Mouse (Mus musculus) neural tube, embryonic 14.5 days (tissue): ENCODE measurements around the gene Hpse. TPM values are rescaled to one million over a fixed set of nuclear protein-coding genes. Genes with fewer than 3 reads are reported as not detected.
A peak's percentile ranks its signal among the peaks of the same experiment; 100 is the strongest.

Experiments used
- ATAC-seq: fragments of 200-750 bp; cut with Nextera tagmentation; 2 replicates; pipeline ENCODE4 v1.8.0; 2017; ENCODE audit warnings: low read depth, mild to moderate bottlenecking, moderate TSS enrichment, moderate library complexity
- H3K27ac ChIP-seq: fragments of 300-500 bp; sonication (generic); 2 replicates; pipeline ENCODE4 v1.5.1; 2014; ENCODE audit warnings: low read depth, mild to moderate bottlenecking, control low read depth, low read length, moderate library complexity, mixed read lengths
- H3K27me3 ChIP-seq: fragments of 300-500 bp; sonication (generic); 2 replicates; pipeline ENCODE4 v1.6.1; 2014; ENCODE audit warnings: low read length; ENCODE audit not compliant: control insufficient read depth, insufficient read depth
- H3K36me3 ChIP-seq: fragments of 300-500 bp; sonication (generic); 2 replicates; pipeline ENCODE4 v1.6.1; 2014; ENCODE audit warnings: low read length, mixed read lengths; ENCODE audit not compliant: control insufficient read depth, insufficient read depth
- H3K4me1 ChIP-seq: fragments of 300-500 bp; sonication (generic); 2 replicates; pipeline ENCODE4 v1.6.1; 2014; ENCODE audit warnings: low read length; ENCODE audit not compliant: control insufficient read depth, insufficient read depth
- H3K4me2 ChIP-seq: fragments of 300-500 bp; sonication (generic); 2 replicates; pipeline ENCODE4 v1.6.1; 2014; ENCODE audit warnings: mild to moderate bottlenecking, low read depth, low read length, control low read depth
- H3K4me3 ChIP-seq: fragments of 300-500 bp; sonication (generic); 2 replicates; pipeline ENCODE4 v1.5.1; 2014; ENCODE audit warnings: low read depth, low read length, control low read depth, mixed read lengths
- H3K9ac ChIP-seq: fragments of 300-500 bp; sonication (generic); replicated peaks from 2 replicates; pipeline ENCODE4 v1.6.1; 2014; ENCODE audit warnings: low read depth, mild to moderate bottlenecking, control low read depth, low read length, mixed read lengths
- H3K9me3 ChIP-seq: fragments of 300-500 bp; sonication (generic); 2 replicates; pipeline ENCODE4 v1.6.1; 2016; ENCODE audit warnings: low read length; ENCODE audit not compliant: control insufficient read depth
- WGBS: fragments of 180-500 bp; shearing (Covaris S2); extraction: QIAGEN DNeasy Blood & Tissue Kit; methylation state at CpG from one replicate; pipeline ENCODE4 v1.1.7; 2014; 5-methylcytosine and 5-hydroxymethylcytosine counted together
- polyA plus RNA-seq: library from polyadenylated mRNA; unstranded; fragments of >200 nt; fragmentation: Nextera tagmentation; extraction: Ambion mirVana; gene quantifications from 2 replicates; pipeline ENCODE4 v1.2.1, GENCODE M21; 2014

The Hpse gene
- polyA plus RNA-seq, 1 experiment from 2014 or later, result 0.31 TPM

- H3K27me3 ChIP-seq, result no peaks in the 10 kb centered on the region
- 96% methylated on average over 3 of the region's 3 CpGs for WGBS
- no peak for ATAC-seq
- H3K4me1 ChIP-seq, result no peaks in the 10 kb centered on the region
- H3K4me2 ChIP-seq, result no peak overlapping the region
- H3K27ac ChIP-seq, result no peak overlapping the region
- no peaks in the 10 kb centered on the region for H3K36me3 ChIP-seq
- H3K9me3 ChIP-seq, result no peaks in the 10 kb centered on the region
- no peak overlapping the region for H3K9ac ChIP-seq
- H3K4me3 ChIP-seq, result no peak overlapping the region
Measured at GRCm38 (mm10) chr5:100702325-100702724, 17.2 kb downstream of the Hpse start.

- Histone ChIP-seq H3K4me1 (no peaks in the 10 kb centered on the region), H3K27ac (no peak overlapping the region), H3K9me3 (no peaks in the 10 kb centered on the region), H3K4me2 (no peak overlapping the region), H3K9ac (no peak overlapping the region), H3K4me3 (no peak overlapping the region), H3K27me3 (no peaks in the 10 kb centered on the region), H3K36me3 (no peaks in the 10 kb centered on the region)
- WGBS, result 90% methylated on average over 12 of the region's 13 CpGs
- no peak for ATAC-seq
Measured at GRCm38 (mm10) chr5:100700861-100701620, 18.5 kb downstream of the Hpse start.

GRCm38 (mm10) chr5:100697886-100698285 is 21.6 kb downstream of the Hpse start:
- WGBS, result 73% methylated on average over 2 of the region's 2 CpGs
- no peak overlapping the region for H3K9ac ChIP-seq
- H3K9me3 ChIP-seq, result no peaks in the 10 kb centered on the region
- H3K27ac ChIP-seq, result no peak overlapping the region
- no peak overlapping the region for H3K4me2 ChIP-seq
- no peak overlapping the region for H3K4me3 ChIP-seq
- H3K36me3 ChIP-seq, result no peaks in the 10 kb centered on the region
- H3K4me1 ChIP-seq, result no peaks in the 10 kb centered on the region
- no peak for ATAC-seq
- H3K27me3 ChIP-seq, result no peaks in the 10 kb centered on the region

- no peak overlapping the region for H3K4me3 ChIP-seq
- no peak for ATAC-seq
Measured at GRCm38 (mm10) chr5:100697398-100697797, 22.1 kb downstream of the Hpse start.

GRCm38 (mm10) chr5:100685631-100686030 is 33.9 kb downstream of the Hpse start:
- Histone ChIP-seq H3K9ac (no peak overlapping the region), H3K27me3 (no peaks in the 10 kb centered on the region), H3K4me3 (no peak overlapping the region), H3K27ac (no peak overlapping the region), H3K4me2 (no peak overlapping the region), H3K9me3 (no peaks in the 10 kb centered on the region), H3K36me3 (no peaks in the 10 kb centered on the region), H3K4me1 (no peaks in the 10 kb centered on the region)
- no peak for ATAC-seq
- 62% methylated on average over 4 of the region's 4 CpGs for WGBS

More at GRCm38 (mm10) chr5:100697398-100697797, 22.1 kb downstream of the Hpse start:
- no peaks in the 10 kb centered on the region for H3K36me3 ChIP-seq
- no peak overlapping the region for H3K4me2 ChIP-seq
- no peaks in the 10 kb centered on the region for H3K27me3 ChIP-seq
- no peak overlapping the region for H3K27ac ChIP-seq
- H3K9ac ChIP-seq, result no peak overlapping the region
- 77% methylated on average over 2 of the region's 2 CpGs for WGBS
- H3K4me1 ChIP-seq, result no peaks in the 10 kb centered on the region
- no peaks in the 10 kb centered on the region for H3K9me3 ChIP-seq

DNA sequence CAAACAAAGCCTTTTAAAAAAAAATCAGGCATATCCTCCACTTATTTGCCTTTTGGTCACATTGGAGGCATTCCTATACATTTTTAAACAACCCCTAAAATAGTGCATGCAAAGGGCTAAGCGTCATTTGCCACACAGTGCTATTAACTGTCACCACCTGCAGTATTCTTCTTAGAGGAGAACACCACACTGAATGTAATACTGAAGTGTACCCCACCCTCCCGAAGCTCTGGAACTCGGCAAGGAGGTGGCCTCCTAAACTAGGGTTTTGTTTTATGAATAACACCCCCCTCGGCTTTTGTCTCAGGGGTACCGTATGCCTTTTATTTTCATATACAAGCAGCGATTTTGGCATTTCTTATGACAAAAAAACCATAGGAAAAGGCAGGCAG is 39.0 kb downstream of the Hpse start:
- Histone ChIP-seq H3K27me3 (no peaks in the 10 kb centered on the region), H3K27ac (no peak overlapping the region), H3K4me1 (no peaks in the 10 kb centered on the region), H3K9me3 (no peaks in the 10 kb centered on the region), H3K36me3 (no peaks in the 10 kb centered on the region), H3K4me3 (no peak overlapping the region), H3K4me2 (no peak overlapping the region), H3K9ac (no peak overlapping the region)
- WGBS, result 77% methylated on average over 6 of the region's 6 CpGs
- no peak for ATAC-seq

- H3K9me3 ChIP-seq, result no peaks in the 10 kb centered on the region
- H3K4me1 ChIP-seq, result no peaks in the 10 kb centered on the region
- no peak for ATAC-seq
- H3K27ac ChIP-seq, result no peak overlapping the region
- no peaks in the 10 kb centered on the region for H3K36me3 ChIP-seq
- H3K9ac ChIP-seq, result no peak overlapping the region
- H3K4me3 ChIP-seq, result no peak overlapping the region
- no peaks in the 10 kb centered on the region for H3K27me3 ChIP-seq
- H3K4me2 ChIP-seq, result no peak overlapping the region
- 48% methylated on average over 18 of the region's 18 CpGs for WGBS
Measured at GRCm38 (mm10) chr5:100679911-100680541, 39.5 kb downstream of the Hpse start.

DNA sequence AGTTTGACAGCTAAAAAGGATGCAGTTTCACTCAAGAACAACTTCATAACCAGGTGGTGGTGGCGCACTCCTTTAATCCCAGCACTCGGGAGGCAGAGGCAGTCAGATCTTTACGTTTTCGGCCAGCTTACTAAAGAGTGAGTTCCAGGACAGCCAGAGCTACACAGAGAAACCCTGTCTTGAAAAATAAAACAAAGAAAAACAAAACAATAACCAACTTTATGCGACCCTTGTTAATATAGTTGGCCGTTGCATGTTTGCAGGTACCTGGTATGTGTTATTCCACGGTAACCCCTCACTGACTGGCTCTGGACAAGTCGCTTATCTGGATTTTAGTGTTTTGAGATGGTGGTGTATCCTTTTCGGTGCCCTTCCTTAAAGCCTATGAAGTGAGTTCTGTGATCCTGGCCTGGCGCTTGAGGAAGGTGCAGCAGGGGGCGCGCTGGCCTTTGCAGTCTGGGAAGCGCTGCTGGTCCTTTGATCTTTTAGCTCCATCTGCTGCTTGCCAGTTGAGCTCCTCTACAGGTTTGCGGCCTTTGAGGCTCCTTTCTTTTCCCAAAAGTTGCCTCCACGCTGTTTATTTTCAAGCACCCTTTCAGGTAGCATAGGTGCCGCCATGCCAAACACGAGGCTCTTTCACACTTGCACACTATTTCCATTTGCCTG is 44.7 kb downstream of the Hpse start, which contains the start of gene Coq2:
TSS of gene Coq2 (minus strand) at position 430 of the 666 bp plus-strand sequence.
- H3K9ac ChIP-seq, result peak within 1 kb of the TSS; percentile 90
- H3K9me3 ChIP-seq, result no peaks in the 10 kb centered on the region
- WGBS, result 12% methylated on average over 17 of the region's 17 CpGs
- peak within 1 kb of the TSS; percentile 83 for H3K4me3 ChIP-seq
- peak within 1 kb of the TSS; percentile 86 for H3K4me2 ChIP-seq
- ATAC-seq, result peak; percentile 33; the same call in 1 of the 2 replicates
- H3K36me3 ChIP-seq, result peaks cover 4% of the 10 kb centered on the region; the same call in 1 of the 2 replicates
- H3K4me1 ChIP-seq, result peaks cover 7% of the 10 kb centered on the region; the same call in 1 of the 2 replicates
- H3K27me3 ChIP-seq, result no peaks in the 10 kb centered on the region
- peak within 1 kb of the TSS; percentile 48; the same call in 1 of the 2 replicates for H3K27ac ChIP-seq
